Mouse (Mus musculus) left cerebral cortex, postnatal 10 days (tissue): Measurements from ENCODE around the gene Rab23. TPM values are rescaled to one million over a fixed set of nuclear protein-coding genes. Genes with fewer than 3 reads are reported as not detected.
"Not testable (repeated sequence)": the region's sequence is repeated elsewhere in the genome, so short reads cannot be mapped to it uniquely, and the experiment has no call there.

Experiments used
- DNase-seq, 2 experiments: peaks; one replicate each; pipeline ENCODE4 v3.0.0; 2021 to 2022; ENCODE audit warnings: low spot score in 2 of 2, mixed read lengths in 1 of 2; ENCODE audit errors: extremely low spot score in 1 of 2
- intact Hi-C: fragments of 180-260 bp; cut with DNase I; formaldehyde crosslinking; loops from one replicate; pipeline ENCODE4 v1.15.1; 2025
- total RNA-seq, 2 experiments: library from RNA; stranded (reverse); gene quantifications; 2 replicates each; pipeline ENCODE4 v1.2.3; 2021

Rab23 gene
- total RNA-seq, 2 experiments from 2014 or later: 30.8 to 33.8 TPM

DNA sequence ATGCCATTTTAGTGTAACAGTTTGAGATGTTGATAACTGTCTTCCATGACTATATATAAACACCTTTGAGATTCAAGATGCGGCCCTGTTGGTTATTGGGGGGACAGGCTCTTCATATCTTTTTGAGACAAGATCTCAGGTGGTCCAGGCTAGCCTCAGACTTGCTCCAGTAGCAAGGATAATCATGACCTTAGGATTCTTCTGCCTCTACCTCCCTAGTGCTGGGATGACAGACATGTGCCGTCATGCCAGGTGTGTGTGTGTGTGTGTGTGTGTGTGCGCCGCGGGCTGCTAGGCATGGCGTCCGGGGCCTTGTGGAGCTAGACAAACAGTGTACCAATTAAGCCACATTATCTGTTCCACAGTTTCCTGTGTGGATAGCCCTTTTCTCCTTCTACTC lies 1.3 kb downstream of the Rab23 start:
- DNase-seq: no peak
- intact Hi-C loops: loop anchor here (2.0 kb wide), 1 partner anchor 50 kb away; no protein-coding TSS in a partner anchor

GRCm38 (mm10) chr1:33724516-33724915 lies 4.8 kb downstream of the Rab23 start:
- intact Hi-C loops: no loop called here
- no peak for DNase-seq

DNA sequence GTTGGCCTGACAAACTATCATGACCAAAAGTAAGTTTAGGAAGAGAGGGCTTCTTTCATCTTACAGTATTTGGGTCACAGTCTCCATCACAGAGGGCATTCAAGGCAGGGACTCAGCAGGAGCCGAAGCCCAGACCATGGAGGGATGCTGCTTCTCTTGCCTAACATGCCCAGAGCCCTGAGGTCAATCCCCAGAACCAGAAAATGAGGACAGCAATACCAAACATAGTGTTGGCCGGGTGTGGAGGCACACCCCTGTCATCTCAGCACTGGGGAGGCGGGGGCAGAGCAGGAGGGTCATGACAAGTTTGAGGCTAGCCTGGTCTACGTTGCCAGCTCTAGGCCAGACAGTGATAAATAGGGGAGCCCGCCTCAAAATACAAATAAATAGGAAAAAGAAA lies 5.4 kb downstream of the Rab23 start:
- intact Hi-C loops: no loop called here
- DNase-seq: no peak

DNA sequence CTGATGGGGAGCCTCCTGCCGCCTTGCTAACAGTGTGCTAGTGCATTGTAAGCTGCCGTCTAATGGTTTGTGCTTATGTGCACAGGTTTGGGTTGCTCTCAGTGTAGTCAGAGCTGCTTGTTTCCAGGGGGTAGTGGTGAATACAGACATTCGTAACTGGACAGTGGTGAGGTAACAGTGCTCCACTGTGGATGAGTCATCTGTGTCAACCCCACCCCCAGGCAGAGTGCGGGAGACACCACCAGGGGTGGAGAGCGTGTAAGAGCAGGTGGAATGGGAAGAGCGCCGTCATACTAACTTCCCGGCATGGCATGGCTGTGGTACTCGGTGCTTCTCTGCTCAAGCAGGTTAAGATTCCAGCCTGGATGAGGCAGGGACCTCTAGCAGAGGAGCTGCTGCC lies 13.4 kb downstream of the Rab23 start:
- no peak for DNase-seq
- intact Hi-C loops: no loop called here

- intact Hi-C loops: no loop called here
- DNase-seq: no peak
These were observed 14.5 kb downstream of the Rab23 start for GRCm38 (mm10) chr1:33734001-33734685.

DNA sequence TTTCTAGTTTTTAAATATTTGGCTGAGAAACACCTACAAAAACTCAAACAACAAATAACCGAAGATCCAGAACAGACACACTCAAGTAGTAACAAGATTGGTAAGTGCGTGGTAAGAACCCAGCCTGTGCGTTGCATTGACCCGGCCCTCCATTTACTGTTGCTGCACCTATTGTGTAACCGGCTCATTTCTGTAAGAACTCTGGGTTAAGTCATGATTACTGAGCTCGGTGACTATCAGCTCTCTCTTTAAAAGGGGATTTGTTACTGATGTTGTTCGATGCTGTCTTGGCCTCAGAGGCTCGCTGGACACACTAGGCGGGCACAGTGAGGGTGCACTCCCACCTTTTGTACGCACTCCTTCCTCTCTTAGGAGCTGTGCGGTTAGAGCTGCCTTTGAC lies 18.6 kb downstream of the Rab23 start:
- DNase-seq: no peak
- intact Hi-C loops: loop anchor here (2.0 kb wide), 1 partner anchor 65 kb away; no protein-coding TSS in a partner anchor

- intact Hi-C loops: loop anchor here (2.0 kb wide), 1 partner anchor 66 kb away; no protein-coding TSS in a partner anchor
- no peak for DNase-seq
These were observed 19.1 kb downstream of the Rab23 start for GRCm38 (mm10) chr1:33738681-33739278.

DNA sequence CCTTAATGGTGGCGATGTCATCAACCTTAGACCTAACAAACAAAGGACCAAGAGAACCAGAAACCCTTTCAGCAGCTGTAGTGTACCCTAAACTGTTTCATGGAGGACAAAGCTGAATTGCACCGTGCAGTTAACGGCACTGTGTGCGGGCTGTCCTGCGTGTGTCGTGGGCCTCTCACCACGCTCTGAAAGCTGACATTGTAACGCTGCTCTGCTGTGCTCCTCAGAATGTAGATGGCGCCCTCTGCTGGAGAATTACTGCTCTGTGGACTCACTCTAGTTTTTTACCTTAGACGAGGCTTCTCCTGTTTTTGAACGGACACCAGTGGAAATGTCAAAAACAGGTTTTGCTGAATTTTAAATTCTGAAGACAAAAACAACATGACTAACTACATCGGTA lies 19.6 kb downstream of the Rab23 start:
- DNase-seq: peak; percentile 84 to 87
- intact Hi-C loops: loop anchor here (2.0 kb wide), 1 partner anchor 67 kb away; no protein-coding TSS in a partner anchor

DNA sequence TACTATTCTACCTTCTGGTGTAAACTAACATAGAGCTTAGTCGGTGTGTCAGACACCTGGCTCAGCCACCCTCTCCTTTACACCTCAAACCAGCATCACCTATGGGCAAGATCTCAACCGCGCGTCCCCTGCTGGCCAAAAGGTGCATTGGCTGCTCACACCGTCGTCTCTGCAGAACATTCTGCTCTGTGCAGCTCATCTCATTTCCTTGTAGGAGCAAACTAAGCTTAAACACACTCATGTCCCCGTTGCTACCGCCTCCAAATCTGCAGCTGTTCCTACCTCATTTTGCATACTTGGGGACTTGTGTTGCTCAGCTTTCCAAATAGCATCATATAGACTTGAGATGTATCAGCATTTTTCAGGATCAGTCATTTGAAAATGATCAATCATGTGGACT lies 23.2 kb downstream of the Rab23 start:
- intact Hi-C loops: no loop called here

GRCm38 (mm10) chr1:33744815-33745214 lies 25.1 kb downstream of the Rab23 start:
- intact Hi-C loops, DNase-seq: not testable (repeated sequence)

More for the DNA sequence above, 23.2 kb downstream of the Rab23 start:
- no peak for DNase-seq

DNA sequence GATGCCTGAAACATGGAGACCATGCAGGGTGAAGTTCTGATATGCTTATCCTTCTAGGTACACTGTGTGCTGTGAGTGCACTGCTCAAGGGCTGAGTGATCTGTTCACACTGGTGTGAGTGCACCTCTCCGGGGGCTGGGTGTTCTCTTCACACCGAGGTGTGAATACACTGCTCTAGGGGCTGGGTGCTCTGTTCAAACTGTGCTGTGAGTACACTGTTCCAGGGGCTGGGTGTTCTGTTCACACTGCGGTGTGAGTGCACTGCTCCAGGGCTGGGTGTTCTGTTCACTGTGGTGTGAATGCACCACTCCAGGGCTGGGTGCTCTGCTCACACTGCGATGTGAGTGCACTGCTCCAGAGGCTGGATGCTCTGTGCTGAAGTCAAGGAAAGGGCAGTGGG lies 26.2 kb downstream of the Rab23 start:
- intact Hi-C loops: no loop called here
- no peak for DNase-seq

GRCm38 (mm10) chr1:33749109-33749508 lies 29.4 kb downstream of the Rab23 start:
- intact Hi-C loops: no loop called here
- no peak for DNase-seq

DNA sequence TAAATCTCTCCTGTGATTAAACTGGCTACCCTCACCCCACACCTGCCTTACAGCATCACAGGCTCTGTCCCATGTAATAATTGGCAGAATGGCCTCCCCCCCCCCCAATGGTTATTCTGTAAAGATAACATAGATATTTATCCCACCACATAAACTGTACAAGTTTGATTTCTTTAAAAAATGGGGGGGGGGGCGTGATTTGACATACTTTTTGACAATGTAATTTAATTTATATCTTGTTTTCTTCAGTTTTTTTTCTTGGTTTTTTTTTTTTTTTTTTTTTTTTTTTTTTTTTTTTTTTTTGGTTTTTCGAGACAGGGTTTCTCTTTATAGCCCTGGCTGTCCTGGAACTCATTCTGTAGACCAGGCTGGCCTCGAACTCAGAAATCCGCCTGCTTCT lies 30.0 kb downstream of the Rab23 start:
- DNase-seq, intact Hi-C loops: not testable (repeated sequence)

DNA sequence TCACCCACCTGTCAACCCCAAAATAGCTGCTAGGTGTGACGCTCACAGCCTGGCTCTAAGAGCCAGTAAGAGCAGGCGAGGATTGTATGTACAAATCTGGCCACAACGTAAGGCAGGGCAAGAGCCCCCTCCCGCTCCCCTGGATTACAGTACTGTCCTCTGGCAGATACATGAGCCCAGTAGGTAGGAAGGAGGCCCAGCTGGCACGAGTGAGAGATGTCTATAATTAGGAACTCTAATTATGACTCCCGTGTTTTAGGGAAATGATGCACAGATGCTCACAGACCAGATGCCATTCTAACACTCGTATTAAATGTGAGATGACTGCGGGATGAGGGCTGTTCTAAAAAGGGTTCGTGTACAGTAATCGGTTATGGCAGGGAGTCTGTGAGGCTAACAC lies 31.6 kb downstream of the Rab23 start:
- intact Hi-C loops: no loop called here
- peak; percentile 49 to 63 for DNase-seq

DNA sequence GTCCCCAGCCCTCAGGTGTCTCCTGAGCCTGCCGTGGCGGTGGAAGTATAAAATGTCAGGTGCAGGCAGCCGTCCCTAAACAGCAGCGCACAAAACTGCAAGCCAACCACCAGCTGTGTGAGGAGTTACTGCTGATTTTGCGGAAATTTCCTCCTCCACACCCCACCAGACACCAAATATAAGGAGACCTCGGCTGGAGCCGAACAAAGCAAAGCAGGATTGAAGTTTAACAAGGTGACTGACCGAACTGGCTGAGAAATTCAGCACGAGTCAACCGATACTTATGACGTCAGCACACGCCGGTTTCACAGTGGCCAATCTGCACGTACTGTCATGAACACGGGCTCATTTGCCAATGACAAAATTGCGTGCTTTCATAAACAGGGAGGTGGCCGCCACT lies 34.4 kb downstream of the Rab23 start:
- no peak for DNase-seq
- intact Hi-C loops: no loop called here

DNA sequence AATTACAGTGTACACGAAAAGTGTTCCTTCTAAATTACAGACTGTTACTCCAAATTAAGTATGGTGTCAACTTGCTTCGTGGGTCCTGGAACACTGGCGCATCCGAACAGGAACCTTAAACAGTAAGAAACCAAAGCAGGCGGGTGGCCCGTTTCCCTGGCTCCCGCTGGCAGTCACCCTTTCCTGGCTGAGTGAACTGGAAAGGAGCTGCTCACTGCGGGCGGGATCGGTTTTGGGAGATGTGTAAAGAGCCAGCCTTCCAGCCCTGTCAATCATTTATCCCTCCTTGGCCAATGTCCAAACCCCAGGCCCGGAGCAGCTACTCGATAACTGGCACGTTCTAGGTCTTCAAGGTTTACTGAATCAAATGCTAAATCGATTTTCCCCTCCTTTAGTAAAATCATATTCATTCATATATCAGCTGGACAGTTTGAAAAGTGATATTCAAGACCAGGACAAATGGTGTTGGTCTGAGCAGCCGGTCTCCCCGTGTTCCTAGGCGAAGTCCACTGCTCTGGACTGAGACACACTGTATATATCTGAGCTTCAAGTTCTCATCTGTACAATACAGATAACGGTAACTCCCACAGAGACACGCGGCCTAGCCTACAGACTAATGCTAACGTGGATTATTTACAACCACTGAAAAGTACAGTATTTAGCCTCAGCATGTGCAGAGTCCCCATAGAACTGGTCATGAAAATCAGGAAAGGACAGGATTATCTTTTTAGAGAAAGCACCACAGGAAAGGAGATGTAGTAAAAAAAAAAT lies 35.5 kb downstream of the Rab23 start:
- no peak for DNase-seq
- intact Hi-C loops: no loop called here

DNA sequence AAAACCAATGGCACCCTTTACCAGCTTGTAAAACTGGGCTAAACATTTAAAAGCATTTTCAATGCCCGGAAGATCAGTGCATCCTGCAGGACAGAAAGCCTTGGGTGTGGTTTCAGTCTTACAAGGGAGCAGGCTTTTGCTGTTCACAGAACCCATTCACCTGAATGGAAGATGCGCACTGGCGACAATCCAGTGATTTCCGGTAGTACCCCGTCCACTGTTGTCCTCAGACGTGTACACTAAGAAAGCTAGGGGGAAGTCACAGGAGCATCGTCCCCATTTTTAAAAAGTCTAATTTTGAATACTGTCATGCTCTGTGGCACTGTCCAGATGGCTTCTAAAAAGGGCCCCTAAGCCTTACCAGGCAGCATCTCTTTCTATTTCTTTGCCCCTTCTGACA lies 36.1 kb downstream of the Rab23 start:
- DNase-seq: no peak
- intact Hi-C loops: no loop called here

- no peak for DNase-seq
- intact Hi-C loops: no loop called here
These were observed 36.8 kb downstream of the Rab23 start for GRCm38 (mm10) chr1:33756258-33757032.

- intact Hi-C loops: no loop called here
- no peak for DNase-seq
These were observed 37.3 kb downstream of the Rab23 start for GRCm38 (mm10) chr1:33757033-33757413.
